9 mouse cellular contexts compared by ENCODE assay signal in genomic region chr11:117043524-117043923, GRCm38 (mm10).
DNase-seq lines count a peak whose midpoint lies in the region; ATAC-seq lines count a peak whose summit lies in the region.
"Had no signal": no experiment of that assay in that cellular context is flagged by ENCODE, and none has a peak within 500 bp of the region (broad histone marks: within the 10 kb centered on the region; RNA-seq: fewer than 3 reads in every experiment).

No protein-coding gene starts in this region.

- intact Hi-C loops in left cerebral cortex, postnatal 36 days (cut with DNase I): loop anchor here (5.0 kb wide), 2 partner anchors 126 to 156 kb away; partner anchors contain the start of gene Mgat5b

- H3K27ac ChIP-seq in forebrain, embryonic 15.5 days (replicated peaks): no peak overlapping the region
- no peak overlapping the region for H3K27ac ChIP-seq in hindbrain, embryonic 10.5 days
- H3K27ac ChIP-seq: limb, embryonic 12.5 days had no signal

- no peak for ATAC-seq in cerebellum, adult (ENCODE audit: insufficient number of reproducible peaks, low FRiP score, low TSS enrichment)
- ATAC-seq in forebrain, embryonic 15.5 days (replicated peaks): peak; percentile 52; the same call in 1 of the 2 replicates

- 8% methylated on average over 8 of the region's 8 CpGs for WGBS in forebrain, embryonic 15.5 days
- WGBS in hindbrain, embryonic 10.5 days: 9% methylated on average over 8 of the region's 8 CpGs

- H3K9me3 ChIP-seq in forebrain, embryonic 15.5 days: no peaks in the 10 kb centered on the region
- H3K9me3 ChIP-seq in hindbrain, embryonic 10.5 days: no peaks in the 10 kb centered on the region

- peak; percentile 65 to 75 for DNase-seq in cerebellum, adult 18-20 months
- DNase-seq in brain, adult 2 months (ENCODE audit: low read depth, low spot score): peak; percentile 81
- peak; percentile 72 for DNase-seq in hindbrain, embryonic 10.5 days (ENCODE audit: low spot score)
- DNase-seq in left cerebral cortex, postnatal 36 days (ENCODE audit: low spot score in 2 of 2): peak; percentile 73 to 75
- DNase-seq in naive thymus-derived CD4-positive, alpha-beta T cell, adult 2 months (ENCODE audit: low read depth): peak; percentile 74
- DNase-seq in spleen, postnatal 36 days (ENCODE audit: low spot score in 2 of 2): peak; percentile 20 to 41

- H3K4me2 ChIP-seq in forebrain, embryonic 15.5 days (replicated peaks): no peak overlapping the region
- H3K4me2 ChIP-seq: limb, embryonic 12.5 days had no signal

- H3K36me3 ChIP-seq in forebrain, embryonic 15.5 days: no peaks in the 10 kb centered on the region
- no peaks in the 10 kb centered on the region for H3K36me3 ChIP-seq in hindbrain, embryonic 10.5 days
- H3K36me3 ChIP-seq: limb, embryonic 12.5 days had no signal

- H3K4me1 ChIP-seq in forebrain, embryonic 15.5 days: peaks cover 28% of the 10 kb centered on the region
- H3K4me1 ChIP-seq in hindbrain, embryonic 10.5 days (replicated peaks): peaks cover 37% of the 10 kb centered on the region

- H3K4me3 ChIP-seq in forebrain, embryonic 15.5 days: no peak overlapping the region
- H3K4me3 ChIP-seq in hindbrain, embryonic 10.5 days: no peak overlapping the region
- H3K4me3 ChIP-seq: limb, embryonic 12.5 days had no signal

- H3K27me3 ChIP-seq in forebrain, embryonic 15.5 days: no peaks in the 10 kb centered on the region
- peaks cover 36% of the 10 kb centered on the region; the same call in 1 of the 2 replicates for H3K27me3 ChIP-seq in hindbrain, embryonic 10.5 days (ENCODE audit: insufficient read depth, poor library complexity, severe bottlenecking)

- H3K9ac ChIP-seq in forebrain, embryonic 15.5 days (replicated peaks): no peak overlapping the region
- H3K9ac ChIP-seq: limb, embryonic 12.5 days had no signal

Comparison
In these comparisons a context has a peak if more than half of its experiments do, and no peak if none do; other contexts are left out.
1. DNase-seq: peak in every context shown above with its lines; median percentile 81 in brain, adult 2 months; 74 in left cerebral cortex, postnatal 36 days; 74 in naive thymus-derived CD4-positive, alpha-beta T cell, adult 2 months; 72 in hindbrain, embryonic 10.5 days; 70 in cerebellum, adult 18-20 months; 30 in spleen, postnatal 36 days.